Mouse (Mus musculus): ENCODE data around the gene Gast.

- peak; percentile 76 to 96 for TF ChIP-seq CTCF (conservative IDR thresholded peaks at IDR 0.05 in 1 of 2, IDR thresholded peaks at IDR 0.05 in 1 of 2; ENCODE audit: low read depth in 2 of 2, low read length in 2 of 2)
- TF ChIP-seq IRF4 (IDR thresholded peaks at IDR 0.05; ENCODE audit: low read depth, low read length): no peak
- TF ChIP-seq USF1 (IDR thresholded peaks at IDR 0.05; ENCODE audit: low read depth, low read length): no peak
- TF ChIP-seq GABPA (IDR thresholded peaks at IDR 0.05; ENCODE audit: insufficient replicate concordance, low read depth, low read length): no peak
- no peak for TF ChIP-seq EP300 (IDR thresholded peaks at IDR 0.05; ENCODE audit: low read length)
- no peak for TF ChIP-seq POLR2A (IDR thresholded peaks at IDR 0.05; ENCODE audit: low read depth, low read length)
- TF ChIP-seq ZMIZ1 (IDR thresholded peaks at IDR 0.05; ENCODE audit: low read depth, low read length): no peak
These were observed 35.8 kb upstream of the Gast start for GRCm38 (mm10) chr11:100298274-100299036.

Measured in CH12.LX (cell line).